Mouse (Mus musculus) right cerebral cortex, postnatal 25 days (tissue): Measurements from ENCODE around the gene Kcnk13.
"Not testable (repeated sequence)": the region's sequence is repeated elsewhere in the genome, so short reads cannot be mapped to it uniquely, and the experiment has no call there.

Experiments
- DNase-seq: peaks from one replicate; pipeline ENCODE4 v3.0.0; 2022

Gene Kcnk13

DNA sequence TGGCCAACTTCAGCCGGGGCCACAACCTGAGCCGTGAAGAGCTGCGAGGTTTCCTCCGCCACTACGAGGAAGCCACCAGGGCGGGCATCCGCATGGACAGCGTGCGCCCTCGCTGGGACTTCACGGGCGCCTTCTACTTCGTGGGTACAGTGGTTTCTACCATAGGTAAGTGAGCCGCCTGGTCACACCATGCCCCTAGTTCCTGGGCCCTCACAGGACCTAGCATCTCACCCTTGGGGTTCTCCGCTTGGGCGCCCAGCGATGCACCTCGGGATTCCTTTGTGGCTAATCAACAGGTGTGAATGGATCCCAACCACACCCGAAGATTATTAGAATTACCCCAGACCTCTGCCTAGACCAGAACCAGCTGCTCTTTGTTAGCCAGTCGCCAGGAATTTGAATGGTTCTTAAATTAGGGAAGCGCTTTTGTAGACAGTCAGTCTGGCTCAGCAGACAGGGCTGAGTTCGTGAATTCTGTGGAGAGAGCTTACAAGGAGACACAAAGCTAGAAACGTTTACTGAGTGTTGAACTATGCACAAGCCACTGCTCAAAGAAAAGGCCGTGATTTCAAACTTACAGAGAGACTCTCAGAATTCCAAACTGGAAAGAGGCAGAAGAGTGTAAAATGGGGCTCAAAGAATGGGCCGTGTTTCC lies 1.9 kb downstream of the Kcnk13 start:
- peak; percentile 23 for DNase-seq

DNA sequence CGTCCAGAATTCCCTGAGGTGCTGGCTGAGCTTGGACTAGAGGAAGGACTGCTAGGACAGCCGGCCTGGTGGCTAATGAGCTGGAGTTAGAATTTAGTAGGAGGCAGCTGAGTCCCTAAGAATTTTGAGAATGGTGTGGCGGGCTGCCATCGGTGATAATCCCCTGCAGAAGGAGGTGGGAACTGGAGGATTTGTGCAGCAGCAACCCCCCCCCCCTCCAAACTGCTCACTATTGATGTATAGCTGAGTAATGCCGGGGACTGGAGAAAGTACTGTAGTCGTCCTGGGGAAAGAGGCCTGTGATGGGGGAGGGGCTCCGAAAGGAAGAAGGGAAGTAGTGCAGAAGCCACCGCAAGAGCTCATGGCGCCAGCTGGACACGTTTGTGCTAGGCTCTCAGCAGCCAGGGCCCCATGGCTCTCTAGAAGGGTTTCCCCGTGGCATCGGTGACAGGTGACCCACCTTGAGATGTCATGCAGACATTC lies 2.6 kb downstream of the Kcnk13 start:
- DNase-seq, result no peak

DNA sequence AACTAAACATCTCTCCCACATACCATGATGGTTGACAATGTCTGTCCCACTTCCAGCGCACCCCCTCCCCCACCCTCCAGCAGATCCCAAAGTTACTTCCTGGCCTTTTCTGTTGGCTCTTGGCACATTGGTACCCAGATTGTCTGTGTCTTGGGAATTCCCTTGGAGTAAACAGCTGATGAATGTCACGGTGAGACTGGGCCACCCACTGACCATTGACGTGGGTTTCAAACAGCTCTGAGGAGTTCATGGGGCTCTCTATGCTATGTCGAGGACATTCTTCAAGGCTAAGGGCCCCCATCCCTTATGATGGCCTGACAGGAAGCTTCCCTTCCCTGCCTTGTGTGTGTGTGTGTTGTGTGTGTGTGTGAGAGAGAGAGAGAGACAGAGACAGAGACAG lies 5.6 kb downstream of the Kcnk13 start:
- DNase-seq, result no peak

DNA sequence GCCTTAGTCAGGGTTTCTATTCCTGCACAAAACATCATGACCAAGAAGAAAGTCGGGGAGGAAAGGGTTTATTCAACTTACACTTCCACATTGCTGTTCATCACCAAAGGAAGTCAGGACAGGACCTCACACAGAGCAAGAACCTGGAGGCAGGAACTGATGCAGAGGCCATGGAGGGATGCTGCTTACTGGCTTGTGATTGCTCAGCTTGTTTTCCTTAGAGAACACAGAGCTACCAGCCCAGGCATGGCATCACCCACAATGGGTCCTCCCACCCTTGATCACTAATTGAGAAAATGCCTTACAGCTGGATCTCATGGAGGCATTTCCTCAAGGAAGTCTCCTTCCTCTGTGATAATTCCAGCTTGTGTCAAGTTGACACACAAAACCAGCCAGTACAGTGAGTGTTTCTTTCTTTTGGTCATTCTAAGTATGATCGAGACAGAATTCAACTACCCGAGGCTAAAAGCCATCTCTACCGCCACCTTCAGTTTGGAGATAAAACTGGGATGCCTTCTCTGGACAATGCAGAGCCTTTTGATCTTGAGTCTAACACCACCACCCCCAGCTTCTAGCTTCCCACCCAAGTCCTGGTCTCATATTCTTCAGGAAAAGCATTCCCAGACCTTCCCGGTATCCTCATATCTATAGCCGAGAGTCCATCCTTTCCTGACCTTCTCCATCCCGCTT lies 7.1 kb downstream of the Kcnk13 start:
- not testable (repeated sequence) for DNase-seq

DNA sequence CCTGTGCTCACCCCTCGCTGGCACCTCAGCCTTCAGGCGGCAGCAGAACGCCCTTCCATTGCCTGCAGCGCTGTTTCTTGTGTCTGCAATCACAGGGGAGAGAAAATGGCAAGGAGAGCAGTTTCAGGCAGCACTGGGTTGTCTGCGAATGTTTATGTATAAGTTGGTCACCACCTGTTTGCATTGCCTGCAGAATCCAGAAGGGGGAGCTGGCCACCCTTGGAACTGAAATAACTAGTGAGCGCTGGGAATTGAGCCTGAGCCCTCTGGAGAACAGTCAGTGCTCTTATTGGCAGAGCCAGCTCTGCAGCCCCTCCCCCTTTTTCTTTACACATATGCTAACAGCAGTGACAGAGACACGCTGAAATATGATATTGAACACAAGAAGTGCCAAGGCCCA lies 8.5 kb downstream of the Kcnk13 start:
- no peak for DNase-seq

DNA sequence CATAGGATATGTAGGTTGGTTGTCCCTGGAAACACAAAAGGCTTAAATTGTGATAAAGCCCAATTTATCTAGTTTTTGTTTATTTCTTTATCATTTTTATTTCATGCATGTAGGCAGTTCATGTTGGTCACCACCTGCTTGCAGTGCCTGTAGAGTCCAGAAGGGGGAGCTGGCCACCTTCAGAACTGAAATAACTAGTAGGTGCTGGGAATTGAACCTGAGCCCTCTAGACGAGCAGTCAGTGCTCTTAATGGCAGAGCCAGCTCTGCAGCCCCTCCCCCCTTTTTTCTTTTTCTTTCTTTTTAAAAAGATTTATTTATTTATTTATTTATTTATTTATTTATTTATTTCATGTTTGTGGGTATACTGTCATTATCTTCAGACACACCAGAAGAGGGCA lies 9.4 kb downstream of the Kcnk13 start:
- no peak for DNase-seq

DNA sequence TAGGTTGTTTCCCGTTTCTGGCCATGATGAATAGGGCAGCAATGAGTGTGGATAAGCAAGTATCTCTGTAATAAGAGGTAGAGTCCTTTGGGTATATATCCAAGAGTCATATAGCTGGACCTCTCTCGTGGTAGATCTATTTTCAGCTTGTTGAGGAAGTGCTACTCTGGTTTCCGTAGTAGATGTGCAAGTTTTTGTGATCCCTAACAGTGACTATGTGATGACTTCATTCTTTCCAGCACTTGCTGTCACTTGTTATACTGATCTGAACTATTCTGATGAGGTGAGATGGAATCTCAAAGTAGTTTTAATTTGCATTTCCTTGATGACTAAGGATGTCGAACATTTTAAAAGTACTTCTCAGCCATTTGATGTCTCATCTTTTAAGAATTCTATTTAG lies 15.2 kb downstream of the Kcnk13 start:
- no peak for DNase-seq

DNA sequence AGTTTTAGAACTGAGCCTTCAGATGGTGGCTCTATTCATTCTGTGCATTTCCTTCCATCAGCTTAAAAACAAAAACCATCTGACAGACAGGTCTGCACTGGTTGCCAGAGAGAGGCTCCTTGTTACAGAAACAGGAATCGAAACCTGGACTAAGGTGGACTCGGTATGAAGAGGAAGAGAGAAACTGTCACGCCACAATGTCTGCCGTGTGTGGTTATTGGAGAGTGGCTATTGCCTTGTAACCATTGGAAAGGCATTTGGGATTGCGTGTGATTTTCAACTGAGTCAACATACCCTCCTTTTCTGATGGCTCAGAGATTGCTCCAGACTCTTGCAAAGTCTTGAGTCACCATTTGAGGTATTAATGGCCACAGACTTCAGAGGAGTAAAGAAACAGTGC lies 22.5 kb downstream of the Kcnk13 start:
- no peak for DNase-seq

DNA sequence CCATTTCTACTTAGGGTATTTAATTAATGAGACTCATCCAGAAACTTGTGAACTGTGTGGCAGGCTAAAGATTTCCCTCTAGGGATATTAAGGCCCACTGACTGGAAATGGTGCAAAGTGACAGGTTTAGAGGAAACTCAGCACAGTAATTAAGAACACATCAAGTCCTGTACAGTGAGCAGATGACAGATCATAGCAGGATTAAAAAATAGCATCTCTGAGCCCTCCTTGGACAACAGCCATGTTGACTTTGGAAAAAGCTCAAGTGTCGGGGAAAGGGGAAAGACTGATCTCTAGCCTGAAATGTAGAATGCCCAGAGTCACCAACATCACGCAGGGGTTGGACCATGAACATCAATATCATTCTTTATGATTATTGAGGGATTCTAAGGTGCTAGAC lies 23.8 kb downstream of the Kcnk13 start:
- DNase-seq, result no peak

DNA sequence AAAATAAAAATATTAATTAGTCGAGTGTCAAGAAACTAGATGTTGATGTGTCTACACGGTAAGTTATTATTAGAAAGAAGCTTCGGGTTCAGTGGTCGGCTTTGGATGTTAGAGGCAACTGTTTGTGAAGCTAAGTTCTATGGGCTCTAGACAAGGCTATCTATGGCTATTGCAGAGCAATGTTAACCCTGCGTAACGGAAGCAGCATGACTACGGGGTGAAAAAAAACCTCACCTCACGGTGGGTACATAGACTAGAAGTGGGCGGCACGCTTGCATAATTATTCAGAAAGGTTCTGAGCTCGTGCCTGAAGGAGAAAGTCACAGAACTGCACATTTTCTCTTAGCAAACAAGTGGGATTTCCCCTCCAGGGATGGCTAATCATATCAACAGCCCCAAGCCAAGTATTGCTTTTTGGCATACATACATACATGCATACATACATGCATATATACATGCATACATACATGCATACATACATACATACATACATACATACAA lies 28.1 kb downstream of the Kcnk13 start:
- no peak for DNase-seq

DNA sequence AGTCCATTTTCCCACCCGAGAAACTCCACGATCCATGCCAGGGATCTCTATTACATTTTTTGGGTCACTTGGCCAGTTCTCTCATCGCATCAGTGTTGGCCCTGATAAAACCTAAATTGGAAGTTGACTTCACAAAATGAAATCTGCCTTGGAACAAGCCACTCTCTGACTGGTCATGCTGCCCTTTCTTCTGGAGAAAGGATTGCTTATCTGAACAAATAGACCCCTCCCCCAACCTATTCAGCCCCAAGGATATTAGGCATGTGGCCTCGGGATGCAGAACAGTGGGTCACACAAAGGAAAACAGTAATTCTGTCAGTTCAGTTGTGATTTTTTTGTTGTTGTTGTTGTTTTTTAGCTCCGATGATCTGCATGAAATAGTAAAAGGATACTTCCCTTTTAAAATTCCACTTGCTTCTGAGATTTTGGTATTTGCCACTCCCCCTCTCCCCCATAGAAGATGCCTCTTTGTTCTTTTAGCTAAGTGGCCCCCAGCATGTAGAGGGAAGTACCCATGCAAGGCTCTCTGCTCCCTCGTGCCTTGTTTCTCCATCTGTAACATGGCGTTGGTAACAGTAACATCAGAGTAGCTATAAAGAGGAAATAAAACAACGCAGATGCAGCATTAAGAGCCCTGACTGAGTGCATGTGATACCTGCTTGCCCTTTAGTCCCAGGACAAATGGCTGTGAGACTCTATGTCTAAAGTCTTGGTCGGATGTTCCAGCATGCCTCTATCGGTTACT lies 29.0 kb downstream of the Kcnk13 start:
- DNase-seq, result no peak

DNA sequence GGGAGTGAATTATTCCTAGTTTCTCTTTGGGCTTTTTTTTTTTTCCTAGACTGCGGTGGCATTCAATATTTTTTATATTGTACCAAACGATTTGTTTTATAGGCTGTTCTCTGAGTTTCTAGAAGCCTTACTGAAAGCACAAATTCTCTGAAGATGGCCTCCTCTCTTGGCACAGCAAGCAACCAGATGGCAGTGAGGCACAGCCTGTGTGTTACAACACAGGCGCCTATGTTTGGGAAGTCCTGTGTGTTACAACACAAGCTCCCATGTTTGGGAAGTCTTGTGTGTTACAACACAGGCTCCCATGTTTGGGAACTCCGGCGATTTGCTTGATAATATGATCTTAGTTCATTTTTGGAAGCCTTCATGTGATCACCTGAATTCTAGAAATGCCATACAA lies 31.7 kb downstream of the Kcnk13 start:
- no peak for DNase-seq

DNA sequence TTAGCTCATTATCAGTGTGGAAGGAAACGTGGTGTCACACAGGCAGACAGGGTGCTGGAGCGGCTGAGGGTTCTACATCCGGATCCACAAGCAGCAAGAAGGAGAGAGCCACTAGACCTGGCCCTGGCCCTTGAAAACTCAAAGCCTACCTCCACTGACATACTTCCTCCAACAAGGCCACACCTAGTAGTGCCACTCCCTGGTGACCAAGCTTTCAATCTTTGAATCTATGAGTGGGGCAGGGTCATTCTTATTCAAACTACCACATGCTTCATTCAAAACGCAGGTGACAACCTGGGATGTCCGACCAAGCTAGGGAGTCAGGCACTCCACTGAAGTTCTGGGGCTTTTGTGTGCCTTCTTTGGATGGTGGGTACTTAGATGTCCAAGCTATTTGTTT lies 35.4 kb downstream of the Kcnk13 start:
- DNase-seq, result no peak

DNA sequence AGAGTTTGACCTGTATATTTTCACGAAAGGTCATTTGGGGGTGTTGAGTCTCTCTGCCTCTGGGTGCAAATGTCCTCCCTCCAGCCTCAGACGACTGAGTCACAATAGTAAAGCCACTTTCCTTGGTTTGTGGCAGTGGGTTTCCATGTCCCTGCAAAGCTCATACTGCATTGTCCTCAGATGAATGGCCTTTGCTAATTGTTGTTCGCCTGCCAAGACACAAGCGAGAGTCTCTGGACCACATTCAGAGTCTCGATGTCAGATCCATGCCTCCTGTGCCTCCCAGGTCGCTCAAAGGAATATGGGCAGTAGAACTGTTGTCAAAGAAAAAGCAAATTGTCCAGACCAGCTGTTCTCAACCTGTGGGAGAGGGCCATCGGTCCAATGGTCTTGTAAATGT lies 36.1 kb downstream of the Kcnk13 start:
- DNase-seq, result no peak

DNA sequence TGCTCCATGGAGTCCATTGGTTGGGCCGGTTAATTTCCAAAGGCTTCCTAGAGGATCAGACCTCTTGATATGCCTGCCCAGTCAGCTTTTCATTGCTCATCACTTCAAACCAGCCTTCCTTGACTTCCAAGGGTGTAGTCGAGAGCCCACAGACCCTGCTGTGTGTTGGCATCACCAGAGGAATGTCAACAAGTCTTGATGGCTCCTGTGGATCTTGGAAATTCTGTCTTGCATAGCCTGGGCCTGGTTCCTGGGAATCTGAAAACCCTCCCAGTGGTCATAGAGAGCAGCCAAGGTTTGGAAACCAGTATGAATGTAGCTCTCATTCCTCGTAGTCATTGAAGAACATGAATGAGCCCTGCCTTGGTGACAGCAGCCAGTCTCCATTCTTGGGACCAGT lies 36.9 kb downstream of the Kcnk13 start:
- DNase-seq, result no peak

DNA sequence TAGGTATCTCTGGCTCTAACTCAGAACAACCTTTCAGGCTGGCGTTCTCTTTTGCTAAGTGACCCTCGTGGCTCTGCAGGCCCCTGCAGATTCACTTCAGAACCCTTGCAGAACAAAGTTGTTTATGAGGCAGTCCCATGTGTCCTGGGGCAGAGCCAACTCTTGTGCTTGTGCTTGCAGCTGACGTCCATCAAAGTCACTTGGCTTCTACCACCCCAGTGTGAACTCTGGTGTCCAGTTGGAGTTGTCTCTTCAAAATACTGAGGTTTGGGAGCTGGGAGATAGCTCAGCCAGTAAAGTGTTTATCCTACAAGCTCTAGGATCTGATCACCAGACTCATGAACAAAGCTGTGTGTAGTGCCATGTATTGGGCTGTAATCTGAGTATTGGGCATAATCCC lies 37.6 kb downstream of the Kcnk13 start:
- no peak for DNase-seq

DNA sequence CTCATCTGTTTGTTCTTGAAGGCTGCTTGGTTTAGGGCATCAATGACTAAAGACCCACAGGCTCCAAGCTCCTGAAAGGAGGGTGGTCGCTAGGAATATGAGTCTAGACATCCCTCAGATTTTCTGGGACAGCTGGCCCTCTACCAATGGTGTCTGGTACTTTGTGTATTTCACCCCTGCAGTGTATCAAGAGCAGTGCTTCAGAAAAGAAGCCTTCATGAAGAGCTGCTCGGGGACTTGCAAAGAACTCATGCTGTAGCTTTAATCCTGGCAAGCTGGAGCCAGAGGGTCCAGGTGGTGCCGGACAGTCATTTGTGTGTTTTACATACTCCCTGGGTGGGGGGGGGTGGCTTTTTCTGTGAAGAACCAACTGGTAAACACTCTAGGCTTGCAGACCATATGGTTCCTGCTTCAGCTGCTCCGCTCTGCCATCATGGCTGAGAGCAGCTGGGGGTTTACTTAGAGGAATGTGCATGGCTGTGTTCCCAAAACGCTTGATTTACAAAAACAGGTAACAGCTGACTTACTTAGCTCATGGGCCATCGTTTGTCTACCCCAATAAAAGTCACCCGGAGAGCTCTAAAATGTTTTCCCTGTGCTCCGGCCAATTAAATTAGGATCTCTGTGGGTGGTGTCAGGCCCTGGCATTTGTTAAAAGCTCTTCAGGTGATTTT lies 38.8 kb downstream of the Kcnk13 start:
- DNase-seq, result peak; percentile 23

DNA sequence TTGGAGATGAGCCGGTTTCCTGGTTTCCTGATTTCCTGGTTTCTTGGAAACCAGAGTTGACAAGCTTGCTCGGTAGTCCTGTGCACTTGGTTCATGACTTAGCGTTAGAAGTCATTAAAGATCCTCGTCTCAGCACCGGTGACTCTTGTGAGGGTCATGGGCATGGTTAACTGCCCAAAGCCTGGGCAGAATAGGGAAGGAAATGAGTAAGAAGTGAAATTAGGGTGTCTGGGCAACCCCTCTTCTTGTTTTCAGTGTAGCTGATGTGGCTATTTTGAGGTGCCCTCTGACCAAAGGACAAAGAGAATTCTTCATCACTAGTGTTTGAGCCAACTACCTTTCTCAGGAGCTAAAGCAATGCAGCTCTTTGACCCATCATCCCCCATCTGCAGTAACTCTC lies 41.0 kb downstream of the Kcnk13 start:
- DNase-seq, result no peak

DNA sequence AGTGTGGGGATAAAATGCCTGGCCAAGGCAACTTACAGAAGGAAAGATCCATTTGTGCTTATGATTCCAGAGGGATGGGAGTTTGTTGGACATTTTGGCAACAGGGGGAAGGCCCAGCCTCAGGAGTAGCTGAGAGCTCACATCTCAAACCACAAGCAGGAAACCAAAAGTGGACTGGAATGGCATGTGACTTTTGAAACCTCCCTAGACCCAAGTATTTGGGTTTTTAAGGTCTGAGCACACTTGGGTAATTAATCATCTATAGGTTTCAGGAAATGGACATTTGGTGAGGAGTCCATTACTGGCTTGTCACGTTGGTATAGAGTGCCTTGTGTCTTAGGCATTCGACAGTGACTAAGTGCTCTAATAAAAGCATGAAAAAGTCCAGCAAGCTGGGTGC lies 42.4 kb downstream of the Kcnk13 start:
- no peak for DNase-seq

DNA sequence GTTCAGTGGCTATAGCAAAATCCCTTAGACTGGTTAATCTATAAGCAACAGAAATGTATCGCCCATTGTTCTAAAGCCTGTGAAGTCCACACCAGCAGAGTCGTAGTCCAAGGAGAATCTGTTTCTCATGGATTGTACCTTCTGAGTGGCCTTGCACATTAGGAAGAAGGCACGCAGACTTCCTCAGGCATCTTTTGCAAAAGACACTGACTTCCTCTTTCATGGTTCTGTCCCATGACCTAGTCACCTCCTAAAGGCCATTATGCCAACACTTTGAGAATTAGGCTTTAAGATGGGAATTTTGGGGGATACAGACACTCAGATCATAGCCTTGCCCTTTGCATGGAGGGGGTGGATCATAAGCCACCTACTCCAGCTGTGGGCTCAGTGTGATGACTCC lies 48.5 kb downstream of the Kcnk13 start:
- DNase-seq, result no peak

DNA sequence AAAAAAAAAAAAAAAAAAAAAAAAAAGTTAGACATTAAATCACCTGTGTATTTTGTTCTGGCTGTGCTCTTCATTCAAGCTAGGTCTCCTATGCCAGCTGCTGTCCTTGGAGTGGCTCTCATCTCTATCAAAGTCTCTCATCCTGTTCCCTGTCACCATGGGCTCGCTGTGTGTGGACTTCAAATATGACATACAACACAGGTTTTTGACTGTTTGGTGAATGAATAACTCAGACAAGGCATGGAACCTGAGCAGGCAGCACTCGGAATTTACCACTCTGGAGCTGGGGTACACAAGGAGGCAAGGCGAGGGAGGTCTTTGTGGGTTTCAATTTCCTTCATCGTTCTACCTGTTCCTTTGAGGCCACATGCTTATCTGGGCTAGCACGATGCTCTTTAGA lies 50.8 kb downstream of the Kcnk13 start:
- no peak for DNase-seq

DNA sequence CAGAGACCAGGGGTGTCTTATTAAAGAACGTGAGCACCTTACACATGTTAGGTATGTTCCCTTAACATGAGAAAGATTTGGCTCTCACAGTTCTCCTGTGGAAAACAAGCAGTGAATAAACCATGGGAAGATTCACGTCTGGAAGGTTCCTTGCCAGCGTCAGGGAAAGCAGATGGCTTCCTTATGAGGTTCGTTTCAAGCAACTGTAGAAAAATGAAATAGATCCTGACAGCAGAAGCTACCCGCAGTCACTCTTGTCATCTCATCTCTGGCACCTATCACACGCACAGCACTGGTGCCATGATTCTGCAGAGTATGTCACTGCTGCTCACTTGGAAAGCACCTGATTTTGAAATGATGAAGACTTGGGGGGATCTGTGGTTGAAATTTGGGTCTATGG lies 53.4 kb downstream of the Kcnk13 start:
- no peak for DNase-seq

DNA sequence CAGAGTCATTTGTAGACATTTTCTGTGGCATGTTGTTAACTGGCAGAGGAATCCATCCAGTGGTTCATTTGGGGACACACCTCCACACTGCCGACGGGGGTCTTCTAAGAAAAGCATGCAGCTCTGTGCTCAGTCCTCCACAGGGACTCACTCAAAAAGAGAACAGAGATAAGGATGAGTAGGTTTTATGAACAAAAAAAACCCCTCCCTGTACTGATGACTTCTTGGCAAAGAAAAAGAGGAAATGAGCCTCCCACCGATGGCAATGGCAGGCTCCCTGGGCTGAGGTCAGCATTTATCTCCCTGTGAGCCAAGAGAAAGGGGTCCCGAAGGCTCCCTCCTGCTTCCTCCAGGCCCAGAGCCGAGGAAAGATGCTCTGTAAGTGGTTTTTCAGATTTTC lies 58.2 kb downstream of the Kcnk13 start:
- no peak for DNase-seq
